Mouse (Mus musculus) stomach, postnatal 0 days (tissue): ENCODE measurements around the gene Nr6a1.

Source experiments
- CTCF ChIP-seq: IDR thresholded peaks from 2 replicates; pipeline ENCODE4 v1.5.1; 2016; ENCODE audit warnings: antibody characterized with exemption, low read depth, mild to moderate bottlenecking, moderate library complexity
- EP300 ChIP-seq: optimal IDR thresholded peaks from 2 replicates; pipeline ENCODE3; 2016; ENCODE audit warnings: antibody characterized with exemption

DNA sequence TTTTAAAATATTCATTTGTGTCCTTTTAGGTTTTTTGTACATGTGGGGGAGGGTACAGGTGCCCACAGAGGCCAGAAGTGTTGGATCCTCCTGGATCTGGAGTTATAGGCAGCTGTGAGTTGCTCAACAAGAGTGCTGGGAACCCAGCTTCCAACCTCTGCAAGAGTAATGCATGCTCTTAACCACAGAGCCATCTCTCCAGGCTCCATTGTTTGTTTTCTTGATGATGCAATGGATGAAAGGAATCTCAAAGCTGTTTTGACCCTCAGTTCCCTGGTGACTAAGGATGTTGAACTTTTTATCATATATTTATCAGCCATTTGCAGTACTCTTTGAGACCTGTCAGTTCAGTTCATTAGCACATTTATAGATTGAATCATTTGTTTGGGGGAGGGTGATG, 248.5 kb downstream of the Nr6a1 start:
- TF ChIP-seq CTCF = no peak
- TF ChIP-seq EP300 = no peak
